Mouse (Mus musculus): ENCODE measurements around the gene Ddah1.

DNA sequence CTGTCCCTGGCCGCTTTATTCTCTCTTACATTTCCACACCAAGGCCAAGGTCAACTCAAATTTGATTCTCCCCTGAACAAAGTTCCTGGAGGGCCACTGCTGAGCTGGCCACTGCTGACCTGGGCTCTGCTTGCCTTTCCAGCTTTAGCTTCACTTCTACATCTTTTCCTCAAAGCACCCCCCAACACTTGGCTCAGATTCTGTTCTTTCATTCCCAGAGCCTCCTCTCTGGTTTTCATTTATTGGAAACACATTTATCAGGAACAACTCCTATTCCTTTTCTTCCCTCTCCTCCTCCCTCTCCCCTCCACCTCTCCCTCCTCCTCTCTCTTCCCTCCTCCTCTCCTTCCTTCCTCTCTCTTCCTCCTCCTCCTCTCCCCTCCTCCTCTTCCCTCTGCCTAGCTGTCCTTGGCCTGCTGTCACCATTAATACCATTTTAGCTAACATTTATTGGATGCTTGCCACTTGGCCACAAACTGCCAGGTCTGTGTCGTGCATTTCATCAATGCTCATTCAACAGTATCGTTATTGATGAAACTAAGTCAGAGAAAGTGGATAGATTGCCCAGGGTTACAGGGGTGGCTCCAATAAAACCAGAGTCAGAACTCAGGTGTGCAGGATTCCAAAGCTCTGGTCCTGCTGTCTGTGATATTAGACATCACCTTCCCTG is 3.2 kb downstream of the Ddah1 start:
- TF ChIP-seq CTCF (IDR thresholded peaks at IDR 0.05; ENCODE audit: low read depth, low read length) (no peak), POLR2A (IDR thresholded peaks at IDR 0.05; ENCODE audit: insufficient read depth, low read length) (no peak), EP300 (IDR thresholded peaks at IDR 0.05; ENCODE audit: insufficient read depth, low read depth, low read length) (no peak)

Measured in ES-Bruce4 (cell line).